Mouse (Mus musculus): ENCODE results near the gene Ccr7. TPM values are rescaled to one million over a fixed set of nuclear protein-coding genes. Genes with fewer than 3 reads are reported as not detected.

Ccr7 gene
- polyA plus RNA-seq, 1 experiment from 2014 or later: 0.64 TPM

- Histone ChIP-seq H3K4me1 (ENCODE audit: control insufficient read depth, insufficient read depth, low read length) (no peaks in the 10 kb centered on the region), H3K4me2 (ENCODE audit: low read depth, low read length) (no peak overlapping the region), H3K9ac (ENCODE audit: low read depth, low read length) (no peak overlapping the region), H3K27ac (ENCODE audit: low read length) (no peak overlapping the region), H3K27me3 (replicated peaks; ENCODE audit: control insufficient read depth, insufficient read depth, low read length) (no peaks in the 10 kb centered on the region), H3K36me3 (ENCODE audit: control insufficient read depth, insufficient read depth, low read length) (no peaks in the 10 kb centered on the region), H3K4me3 (ENCODE audit: low read length) (no peak overlapping the region), H3K9me3 (ENCODE audit: control insufficient read depth, low read length) (no peaks in the 10 kb centered on the region)
- ATAC-seq: no peak
- 78% methylated on average over 2 of the region's 2 CpGs for WGBS
Measured at GRCm38 (mm10) chr11:99171442-99171841, 16.6 kb upstream of the Ccr7 start.

DNA sequence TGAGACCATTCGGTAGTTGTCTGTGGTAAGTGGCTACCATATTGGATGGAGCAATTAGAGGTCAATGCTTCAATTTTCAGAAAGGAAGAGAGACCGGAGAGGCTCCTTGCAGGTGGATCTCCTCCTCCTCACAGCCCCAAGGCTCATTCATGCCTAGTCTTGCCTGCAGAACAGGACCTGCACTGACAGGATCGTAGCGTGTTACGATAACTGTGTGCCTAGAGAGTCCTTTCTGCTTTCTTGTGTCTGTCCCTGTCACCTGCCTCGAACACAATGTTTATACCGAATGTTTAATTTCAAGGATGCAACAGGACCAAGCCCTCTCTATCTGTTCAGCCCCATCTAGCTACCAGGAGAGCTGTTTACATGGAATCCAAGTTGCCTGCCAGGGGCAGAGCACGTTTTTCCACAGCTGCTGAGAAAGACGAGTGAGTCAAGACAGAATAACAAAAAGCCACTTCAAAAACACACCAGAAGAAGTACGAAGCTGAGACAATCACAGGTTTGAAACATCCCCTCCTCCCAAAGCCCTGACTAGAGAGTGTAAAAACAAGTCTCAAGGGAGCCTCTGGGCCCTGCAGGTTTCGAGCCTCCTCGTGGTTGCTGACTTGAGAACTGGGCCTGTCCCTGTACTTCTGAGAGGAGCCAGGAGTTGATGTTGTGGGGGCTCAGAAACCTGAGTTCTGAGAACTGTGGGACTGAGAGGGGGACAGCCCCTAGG lies 15.8 kb upstream of the Ccr7 start:
- no peaks in the 10 kb centered on the region for H3K4me1 ChIP-seq (ENCODE audit: control insufficient read depth, insufficient read depth, low read length)
- H3K27ac ChIP-seq (ENCODE audit: low read length): no peak overlapping the region
- no peak for ATAC-seq
- H3K9ac ChIP-seq (ENCODE audit: low read depth, low read length): no peak overlapping the region
- 68% methylated on average over 12 of the region's 12 CpGs for WGBS
- no peaks in the 10 kb centered on the region for H3K27me3 ChIP-seq (replicated peaks; ENCODE audit: control insufficient read depth, insufficient read depth, low read length)
- H3K9me3 ChIP-seq (ENCODE audit: control insufficient read depth, low read length): no peaks in the 10 kb centered on the region
- H3K4me2 ChIP-seq (ENCODE audit: low read depth, low read length): no peak overlapping the region
- H3K4me3 ChIP-seq (ENCODE audit: low read length): no peak overlapping the region
- H3K36me3 ChIP-seq (ENCODE audit: control insufficient read depth, insufficient read depth, low read length): no peaks in the 10 kb centered on the region

DNA sequence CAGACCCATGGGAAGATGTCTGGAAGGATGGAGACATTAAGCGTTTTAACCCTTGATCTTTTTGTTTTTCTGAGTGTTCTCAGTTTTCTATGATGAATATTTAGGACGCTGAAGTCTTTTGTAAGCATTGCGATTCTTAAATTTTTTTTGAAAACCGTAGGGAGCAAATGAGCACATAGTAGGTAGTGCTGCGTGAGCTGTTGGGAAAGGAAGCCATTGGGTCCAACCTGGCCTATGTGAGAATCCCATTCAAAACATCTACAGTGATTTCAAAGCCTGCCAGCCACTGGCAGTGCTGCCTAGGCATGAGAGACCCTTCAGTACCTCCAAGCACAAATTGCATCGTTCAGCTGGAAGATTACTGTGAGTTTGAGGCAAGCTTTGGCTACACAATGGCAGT lies 15.1 kb upstream of the Ccr7 start:
- Histone ChIP-seq H3K4me1 (ENCODE audit: control insufficient read depth, insufficient read depth, low read length) (no peaks in the 10 kb centered on the region), H3K27ac (ENCODE audit: low read length) (no peak overlapping the region), H3K9me3 (ENCODE audit: control insufficient read depth, low read length) (no peaks in the 10 kb centered on the region), H3K36me3 (ENCODE audit: control insufficient read depth, insufficient read depth, low read length) (no peaks in the 10 kb centered on the region), H3K27me3 (replicated peaks; ENCODE audit: control insufficient read depth, insufficient read depth, low read length) (no peaks in the 10 kb centered on the region), H3K4me2 (ENCODE audit: low read depth, low read length) (no peak overlapping the region), H3K9ac (ENCODE audit: low read depth, low read length) (no peak overlapping the region), H3K4me3 (ENCODE audit: low read length) (no peak overlapping the region)
- ATAC-seq: no peak
- 90% methylated on average over 6 of the region's 6 CpGs for WGBS

DNA sequence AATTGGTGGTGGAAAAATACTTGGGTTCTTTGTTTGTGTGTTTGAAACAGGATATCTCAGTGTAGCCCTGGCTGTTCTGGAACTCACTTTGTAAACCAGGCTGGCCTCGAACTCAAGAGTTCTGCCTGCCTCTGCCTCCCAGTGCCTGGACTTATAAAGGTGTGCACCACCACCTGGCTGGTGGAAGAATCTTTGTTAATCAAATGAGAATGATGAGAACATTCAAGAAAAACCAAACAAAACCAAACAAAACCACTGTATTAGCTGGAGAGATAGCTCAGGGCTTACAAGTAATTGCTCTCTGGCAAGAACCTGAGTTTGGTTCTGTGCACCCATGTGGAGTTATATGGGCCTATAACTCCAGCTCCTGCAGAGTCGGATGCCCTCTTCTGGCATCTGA lies 14.6 kb upstream of the Ccr7 start:
- Histone ChIP-seq H3K4me2 (ENCODE audit: low read depth, low read length) (no peak overlapping the region), H3K36me3 (ENCODE audit: control insufficient read depth, insufficient read depth, low read length) (no peaks in the 10 kb centered on the region), H3K4me3 (ENCODE audit: low read length) (no peak overlapping the region), H3K9me3 (ENCODE audit: control insufficient read depth, low read length) (no peaks in the 10 kb centered on the region), H3K27ac (ENCODE audit: low read length) (no peak overlapping the region), H3K4me1 (ENCODE audit: control insufficient read depth, insufficient read depth, low read length) (no peaks in the 10 kb centered on the region), H3K27me3 (replicated peaks; ENCODE audit: control insufficient read depth, insufficient read depth, low read length) (no peaks in the 10 kb centered on the region), H3K9ac (ENCODE audit: low read depth, low read length) (no peak overlapping the region)
- 82% methylated on average over 2 of the region's 2 CpGs for WGBS
- no peak for ATAC-seq

- no peak for ATAC-seq
Measured at GRCm38 (mm10) chr11:99168030-99168474, 13.2 kb upstream of the Ccr7 start.

DNA sequence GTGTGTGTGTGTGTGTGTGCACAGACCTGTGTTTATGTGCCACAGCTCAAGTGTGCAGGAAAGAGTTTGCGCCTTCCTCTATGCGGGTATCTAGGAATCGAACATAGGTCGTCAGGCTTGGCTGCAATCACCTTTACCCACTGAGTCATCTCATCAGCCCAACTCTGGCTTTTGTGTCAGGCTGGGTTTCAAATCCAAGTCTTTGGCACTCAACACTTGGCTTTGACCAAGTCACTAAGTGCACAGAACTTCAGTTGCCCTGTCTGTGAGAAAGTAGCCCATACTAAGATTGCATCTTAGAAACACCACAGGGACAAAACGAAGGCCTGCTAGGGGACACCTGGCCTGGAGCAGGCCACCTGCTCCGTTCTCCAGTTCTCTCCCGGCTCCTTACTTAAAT lies 12.7 kb upstream of the Ccr7 start:
- no peak for ATAC-seq
- no peaks in the 10 kb centered on the region for H3K4me1 ChIP-seq (ENCODE audit: control insufficient read depth, insufficient read depth, low read length)

More at GRCm38 (mm10) chr11:99168030-99168474, 13.2 kb upstream of the Ccr7 start:
- H3K4me3 ChIP-seq (ENCODE audit: low read length): no peak overlapping the region
- no peaks in the 10 kb centered on the region for H3K27me3 ChIP-seq (replicated peaks; ENCODE audit: control insufficient read depth, insufficient read depth, low read length)
- no peak overlapping the region for H3K9ac ChIP-seq (ENCODE audit: low read depth, low read length)
- H3K4me2 ChIP-seq (ENCODE audit: low read depth, low read length): no peak overlapping the region
- no peaks in the 10 kb centered on the region for H3K4me1 ChIP-seq (ENCODE audit: control insufficient read depth, insufficient read depth, low read length)
- no peaks in the 10 kb centered on the region for H3K36me3 ChIP-seq (ENCODE audit: control insufficient read depth, insufficient read depth, low read length)
- H3K27ac ChIP-seq (ENCODE audit: low read length): no peak overlapping the region
- 62% methylated on average over 12 of the region's 12 CpGs for WGBS
- H3K9me3 ChIP-seq (ENCODE audit: control insufficient read depth, low read length): no peaks in the 10 kb centered on the region

DNA sequence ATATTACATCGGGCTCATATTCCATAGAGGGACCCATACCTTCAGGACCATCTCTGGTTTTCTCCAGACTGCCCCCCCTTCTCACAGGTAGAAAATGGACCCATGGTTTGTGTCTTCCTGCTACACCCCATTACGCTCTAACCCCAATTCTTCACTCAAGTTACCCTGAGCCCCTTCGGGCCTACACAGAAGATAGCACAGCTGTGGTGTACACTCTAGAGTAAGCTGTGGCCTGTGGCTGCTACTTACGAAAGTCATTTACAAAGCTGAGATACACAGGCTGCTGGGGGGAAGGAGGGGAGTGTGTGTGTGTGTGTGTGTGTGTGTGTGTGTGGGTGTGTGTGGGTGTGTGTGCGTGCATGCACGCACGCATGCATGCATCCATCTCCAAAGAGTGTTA lies 11.4 kb upstream of the Ccr7 start:
- WGBS: 94% methylated on average over 7 of the region's 7 CpGs
- Histone ChIP-seq H3K9me3 (ENCODE audit: control insufficient read depth, low read length) (no peaks in the 10 kb centered on the region), H3K27ac (ENCODE audit: low read length) (no peak overlapping the region)

More for the DNA sequence above, 12.7 kb upstream of the Ccr7 start:
- H3K4me3 ChIP-seq (ENCODE audit: low read length): no peak overlapping the region
- no peaks in the 10 kb centered on the region for H3K27me3 ChIP-seq (replicated peaks; ENCODE audit: control insufficient read depth, insufficient read depth, low read length)
- no peak overlapping the region for H3K27ac ChIP-seq (ENCODE audit: low read length)
- no peaks in the 10 kb centered on the region for H3K36me3 ChIP-seq (ENCODE audit: control insufficient read depth, insufficient read depth, low read length)
- H3K4me2 ChIP-seq (ENCODE audit: low read depth, low read length): no peak overlapping the region
- H3K9ac ChIP-seq (ENCODE audit: low read depth, low read length): no peak overlapping the region
- no peaks in the 10 kb centered on the region for H3K9me3 ChIP-seq (ENCODE audit: control insufficient read depth, low read length)
- WGBS: 89% methylated on average over 7 of the region's 7 CpGs

GRCm38 (mm10) chr11:99165031-99165752 lies 10.3 kb upstream of the Ccr7 start:
- Histone ChIP-seq H3K27me3 (replicated peaks; ENCODE audit: control insufficient read depth, insufficient read depth, low read length) (no peaks in the 10 kb centered on the region), H3K9me3 (ENCODE audit: control insufficient read depth, low read length) (no peaks in the 10 kb centered on the region), H3K27ac (ENCODE audit: low read length) (no peak overlapping the region), H3K4me1 (ENCODE audit: control insufficient read depth, insufficient read depth, low read length) (no peaks in the 10 kb centered on the region), H3K36me3 (ENCODE audit: control insufficient read depth, insufficient read depth, low read length) (no peaks in the 10 kb centered on the region), H3K4me2 (ENCODE audit: low read depth, low read length) (no peak overlapping the region), H3K9ac (ENCODE audit: low read depth, low read length) (no peak overlapping the region), H3K4me3 (ENCODE audit: low read length) (no peak overlapping the region)
- no peak for ATAC-seq
- 61% methylated on average over 11 of the region's 11 CpGs for WGBS

More for the DNA sequence above, 11.4 kb upstream of the Ccr7 start:
- Histone ChIP-seq H3K4me3 (ENCODE audit: low read length) (no peak overlapping the region), H3K4me2 (ENCODE audit: low read depth, low read length) (no peak overlapping the region), H3K9ac (ENCODE audit: low read depth, low read length) (no peak overlapping the region), H3K36me3 (ENCODE audit: control insufficient read depth, insufficient read depth, low read length) (no peaks in the 10 kb centered on the region), H3K4me1 (ENCODE audit: control insufficient read depth, insufficient read depth, low read length) (no peaks in the 10 kb centered on the region), H3K27me3 (replicated peaks; ENCODE audit: control insufficient read depth, insufficient read depth, low read length) (no peaks in the 10 kb centered on the region)
- ATAC-seq: no peak

DNA sequence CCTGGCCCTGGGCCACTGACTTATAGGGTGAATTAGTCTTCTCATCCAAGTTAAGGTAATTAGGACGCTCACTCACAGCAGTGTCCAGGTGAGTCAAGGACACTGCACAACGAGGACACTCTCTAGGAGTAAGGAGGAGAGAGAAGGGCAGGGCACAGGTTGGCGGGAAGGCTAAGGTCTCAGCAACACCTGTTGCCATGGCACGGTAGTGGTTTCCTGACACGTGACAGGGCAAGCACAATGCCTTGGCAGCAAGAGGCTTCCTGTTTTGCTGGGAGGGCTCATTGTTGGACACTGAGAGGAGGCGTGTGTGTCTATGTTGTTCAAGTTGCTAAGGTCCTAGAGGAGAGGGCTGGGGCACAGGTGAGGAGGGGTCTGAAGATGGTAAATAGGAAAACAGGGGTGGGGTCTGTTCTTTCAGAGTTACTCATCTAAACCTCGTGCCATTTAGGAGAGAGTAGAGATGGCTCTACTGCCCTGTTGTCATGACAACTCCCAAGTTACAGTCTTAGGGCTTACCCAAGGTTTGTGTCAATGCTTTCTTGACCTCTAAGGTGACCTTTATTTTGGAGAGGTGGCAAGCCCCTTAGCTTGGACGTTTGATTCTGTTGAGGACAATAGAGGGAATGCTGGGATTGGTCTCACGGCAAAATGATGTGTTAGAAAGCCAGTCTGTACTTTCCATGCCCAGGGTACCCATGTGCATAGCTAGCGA lies 8.3 kb upstream of the Ccr7 start:
- Histone ChIP-seq H3K4me1 (ENCODE audit: control insufficient read depth, insufficient read depth, low read length) (no peaks in the 10 kb centered on the region), H3K9me3 (ENCODE audit: control insufficient read depth, low read length) (no peaks in the 10 kb centered on the region), H3K36me3 (ENCODE audit: control insufficient read depth, insufficient read depth, low read length) (no peaks in the 10 kb centered on the region), H3K9ac (ENCODE audit: low read depth, low read length) (no peak overlapping the region), H3K27ac (ENCODE audit: low read length) (no peak overlapping the region), H3K27me3 (replicated peaks; ENCODE audit: control insufficient read depth, insufficient read depth, low read length) (no peaks in the 10 kb centered on the region), H3K4me3 (ENCODE audit: low read length) (no peak overlapping the region), H3K4me2 (ENCODE audit: low read depth, low read length) (no peak overlapping the region)
- ATAC-seq: no peak
- 71% methylated on average over 10 of the region's 10 CpGs for WGBS

All from intestine, embryonic 16.5 days (tissue).